Mouse (Mus musculus) embryonic fibroblast, embryonic 13.5 days (primary cell): Measurements from ENCODE around the gene Ltbp4.

Experiments
- CTCF ChIP-seq: IDR thresholded peaks from 2 replicates; pipeline ENCODE4 v1.5.1; 2011; ENCODE audit warnings: mild to moderate bottlenecking, control low read depth, low read length, moderate library complexity, borderline replicate concordance; ENCODE audit not compliant: insufficient read depth
- POLR2A ChIP-seq: IDR thresholded peaks from 2 replicates; pipeline ENCODE4 v1.6.1; 2011; ENCODE audit warnings: low read depth, mild to moderate bottlenecking, control low read depth, low read length, moderate library complexity

- TF ChIP-seq POLR2A (no peak), CTCF (no peak)
These were observed 9.3 kb downstream of the Ltbp4 start for GRCm38 (mm10) chr7:27328161-27328560.
